Mouse (Mus musculus) kidney, embryonic 16.5 days (tissue): ENCODE data around the gene Cerkl. TPM values are rescaled to one million over a fixed set of nuclear protein-coding genes. Genes with fewer than 3 reads are reported as not detected.

ENCODE experiments used
- ATAC-seq: fragments of 200-750 bp; cut with Nextera tagmentation; 2 replicates; pipeline ENCODE4 v1.8.0; 2017; ENCODE audit warnings: moderate TSS enrichment; ENCODE audit not compliant: low FRiP score, low TSS enrichment
- H3K27ac ChIP-seq: fragments of 300-500 bp; sonication (generic); 2 replicates; pipeline ENCODE4 v1.5.1; 2014; ENCODE audit warnings: low read length
- H3K27me3 ChIP-seq: fragments of 300-500 bp; sonication (generic); 2 replicates; pipeline ENCODE4 v1.6.1; 2014; ENCODE audit warnings: low read length, control low read depth, mixed read lengths; ENCODE audit not compliant: insufficient read depth
- H3K36me3 ChIP-seq: fragments of 300-500 bp; sonication (generic); 2 replicates; pipeline ENCODE4 v1.6.1; 2014; ENCODE audit warnings: low read length, control low read depth, mixed read lengths; ENCODE audit not compliant: insufficient read depth
- H3K4me1 ChIP-seq: fragments of 300-500 bp; sonication (generic); 2 replicates; pipeline ENCODE4 v1.6.1; 2014; ENCODE audit warnings: low read length, control low read depth, mixed read lengths; ENCODE audit not compliant: insufficient read depth
- H3K4me2 ChIP-seq: fragments of 300-500 bp; sonication (generic); replicated peaks from 2 replicates; pipeline ENCODE4 v1.6.1; 2014; ENCODE audit warnings: low read depth, low read length
- H3K4me3 ChIP-seq: fragments of 300-500 bp; sonication (generic); 2 replicates; pipeline ENCODE4 v1.5.1; 2014; ENCODE audit warnings: mild to moderate bottlenecking, low read length
- H3K9ac ChIP-seq: fragments of 300-500 bp; sonication (generic); replicated peaks from 2 replicates; pipeline ENCODE4 v1.6.1; 2014; ENCODE audit warnings: low read length
- H3K9me3 ChIP-seq: fragments of 300-500 bp; sonication (generic); 2 replicates; pipeline ENCODE4 v1.6.1; 2016; ENCODE audit warnings: low read length, control low read depth
- WGBS: fragments of 180-500 bp; shearing (Covaris S2); extraction: QIAGEN DNeasy Blood & Tissue Kit; methylation state at CpG from one replicate; pipeline ENCODE4 v1.1.7; 2014; 5-methylcytosine and 5-hydroxymethylcytosine counted together
- polyA plus RNA-seq: library from polyadenylated mRNA; unstranded; fragments of >200 nt; fragmentation: Nextera tagmentation; extraction: Ambion mirVana; gene quantifications from 2 replicates; pipeline ENCODE4 v1.2.1, GENCODE M21; 2015

The Cerkl gene
- polyA plus RNA-seq, 1 experiment from 2014 or later: 1.8 TPM

- Histone ChIP-seq H3K9me3 (no peaks in the 10 kb centered on the region), H3K27ac (peak overlapping the region; percentile 94), H3K4me3 (no peak overlapping the region), H3K27me3 (no peaks in the 10 kb centered on the region), H3K4me1 (no peaks in the 10 kb centered on the region), H3K36me3 (no peaks in the 10 kb centered on the region), H3K4me2 (peak overlapping the region; percentile 42), H3K9ac (peak overlapping the region; percentile 51; the same call in 1 of the 2 replicates)
- ATAC-seq: peak; percentile 93
- 31% methylated on average over 12 of the region's 12 CpGs for WGBS
Measured at GRCm38 (mm10) chr2:79379087-79380041, 77.2 kb downstream of the Cerkl start.

GRCm38 (mm10) chr2:79378346-79379086 is 78.1 kb downstream of the Cerkl start:
- ATAC-seq: peak; percentile 66; the same call in 1 of the 2 replicates
- 62% methylated on average over 8 of the region's 8 CpGs for WGBS
- Histone ChIP-seq H3K36me3 (no peaks in the 10 kb centered on the region), H3K4me3 (no peak overlapping the region), H3K4me2 (peak overlapping the region; percentile 42), H3K9me3 (no peaks in the 10 kb centered on the region), H3K27ac (peak overlapping the region; percentile 94), H3K27me3 (no peaks in the 10 kb centered on the region), H3K9ac (no peak overlapping the region), H3K4me1 (no peaks in the 10 kb centered on the region)

DNA sequence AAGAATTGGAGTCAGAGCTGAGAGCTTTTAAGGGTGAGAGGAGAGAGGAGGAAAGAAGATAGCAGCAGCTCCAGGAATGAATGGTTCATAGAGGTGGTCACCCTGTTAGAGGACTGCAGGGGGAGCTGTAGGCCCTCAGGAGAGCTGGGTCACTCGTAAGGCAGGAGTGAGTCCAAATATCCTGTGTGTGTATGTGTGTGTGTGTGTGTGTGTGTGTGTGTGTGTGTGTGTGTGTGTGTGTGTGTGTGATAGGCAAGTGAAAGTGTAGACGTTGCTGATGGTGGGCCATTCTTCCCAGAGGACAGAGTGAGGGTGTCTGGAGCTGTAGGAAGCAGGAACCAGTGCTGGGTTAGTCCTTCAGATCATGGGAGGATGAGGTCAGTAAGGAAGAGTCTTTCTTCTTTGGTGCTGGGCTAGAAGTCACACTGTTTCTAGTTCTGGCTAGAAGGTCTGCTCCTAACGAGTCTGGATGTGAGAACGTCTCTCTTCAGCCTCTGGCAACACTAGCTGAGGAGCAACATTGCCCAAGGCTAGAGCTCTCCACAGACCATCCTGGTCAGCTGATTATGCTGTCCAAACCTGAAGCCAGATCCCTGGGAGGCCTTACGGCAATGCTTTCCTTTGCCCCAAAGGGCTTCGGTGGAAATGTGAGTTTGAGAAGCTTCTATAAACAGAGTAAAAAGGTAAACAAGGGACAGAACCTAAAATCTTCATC is 83.9 kb downstream of the Cerkl start:
- Histone ChIP-seq H3K27ac (no peak overlapping the region), H3K9ac (no peak overlapping the region), H3K36me3 (no peaks in the 10 kb centered on the region), H3K4me2 (no peak overlapping the region), H3K27me3 (no peaks in the 10 kb centered on the region), H3K9me3 (no peaks in the 10 kb centered on the region), H3K4me1 (0 out of 2 replicates have a peak, but pooled peaks cover 4% of the 10 kb centered on the region), H3K4me3 (no peak overlapping the region)
- peak; percentile 74 for ATAC-seq
- 44% methylated on average over 6 of the region's 6 CpGs for WGBS

- H3K4me1 ChIP-seq: 0 out of 2 replicates have a peak, but pooled peaks cover 4% of the 10 kb centered on the region
- WGBS: 73% methylated on average over 2 of the region's 2 CpGs
Measured at GRCm38 (mm10) chr2:79372154-79372467, 84.5 kb downstream of the Cerkl start.

DNA sequence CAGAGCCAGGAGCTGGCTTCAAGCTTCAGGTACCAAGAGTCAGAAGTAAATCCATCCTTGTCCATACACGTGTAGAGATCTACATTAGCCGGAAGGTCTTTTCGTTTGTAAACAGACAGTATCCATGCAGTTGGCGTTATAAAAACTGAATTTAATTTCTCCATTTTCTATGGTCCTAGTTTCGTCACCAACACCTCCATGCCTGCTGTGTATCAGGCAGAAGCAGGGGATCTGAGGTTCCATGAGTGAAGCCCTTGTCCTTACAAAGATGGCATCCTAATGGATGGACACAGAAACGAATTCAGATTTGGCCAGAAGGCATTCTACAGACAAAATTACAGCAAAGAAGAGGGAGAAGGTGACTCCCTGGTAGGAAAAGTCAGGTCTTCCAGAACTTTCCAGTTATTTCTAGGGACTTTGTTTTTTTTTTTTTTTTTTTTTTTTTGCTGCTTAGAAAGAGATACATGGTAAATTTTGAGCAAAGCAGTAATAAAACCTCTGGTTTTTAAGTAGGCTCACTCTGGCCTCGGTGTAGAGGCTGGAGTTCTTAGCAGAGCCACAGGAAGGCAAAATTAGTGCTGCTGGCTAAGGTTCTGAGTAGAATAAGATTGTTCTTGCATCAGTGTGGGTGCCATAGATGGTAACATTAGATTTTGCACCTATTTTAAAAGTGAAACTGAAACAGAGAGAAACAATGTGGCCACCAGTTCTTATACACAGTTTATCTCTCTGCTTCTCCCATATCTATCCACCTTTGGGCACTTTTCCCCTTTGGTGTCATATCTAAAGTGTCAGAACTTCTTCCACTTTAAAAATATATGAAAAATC is 85.0 kb downstream of the Cerkl start:
- H3K27me3 ChIP-seq: no peaks in the 10 kb centered on the region
- H3K36me3 ChIP-seq: no peaks in the 10 kb centered on the region
- no peak overlapping the region for H3K9ac ChIP-seq
- H3K27ac ChIP-seq: no peak overlapping the region
- no peak overlapping the region for H3K4me3 ChIP-seq
- no peaks in the 10 kb centered on the region for H3K9me3 ChIP-seq
- no peak overlapping the region for H3K4me2 ChIP-seq
- no peak for ATAC-seq
- 90% methylated on average over 7 of the region's 7 CpGs for WGBS
- H3K4me1 ChIP-seq: 0 out of 2 replicates have a peak, but pooled peaks cover 4% of the 10 kb centered on the region

More at GRCm38 (mm10) chr2:79372154-79372467, 84.5 kb downstream of the Cerkl start:
- H3K27ac ChIP-seq: no peak overlapping the region
- H3K4me2 ChIP-seq: no peak overlapping the region
- no peaks in the 10 kb centered on the region for H3K36me3 ChIP-seq
- H3K27me3 ChIP-seq: no peaks in the 10 kb centered on the region
- H3K9ac ChIP-seq: no peak overlapping the region
- no peak for ATAC-seq
- H3K9me3 ChIP-seq: no peaks in the 10 kb centered on the region
- no peak overlapping the region for H3K4me3 ChIP-seq

GRCm38 (mm10) chr2:79370711-79371312 is 85.8 kb downstream of the Cerkl start:
- H3K4me3 ChIP-seq: no peak overlapping the region
- 0 out of 2 replicates have a peak, but pooled peaks cover 4% of the 10 kb centered on the region for H3K4me1 ChIP-seq
- no peaks in the 10 kb centered on the region for H3K27me3 ChIP-seq
- 78% methylated on average over 9 of the region's 9 CpGs for WGBS
- no peak for ATAC-seq
- H3K9me3 ChIP-seq: no peaks in the 10 kb centered on the region
- no peak overlapping the region for H3K4me2 ChIP-seq
- no peak overlapping the region for H3K27ac ChIP-seq
- no peaks in the 10 kb centered on the region for H3K36me3 ChIP-seq
- H3K9ac ChIP-seq: no peak overlapping the region

GRCm38 (mm10) chr2:79369905-79370304 is 86.7 kb downstream of the Cerkl start:
- no peak overlapping the region for H3K27ac ChIP-seq
- ATAC-seq: 0 out of 2 replicates have a peak, but pooled peaks have one; percentile 42
- no peak overlapping the region for H3K9ac ChIP-seq
- no peaks in the 10 kb centered on the region for H3K27me3 ChIP-seq
- H3K4me1 ChIP-seq: 0 out of 2 replicates have a peak, but pooled peaks cover 4% of the 10 kb centered on the region
- no peak overlapping the region for H3K4me2 ChIP-seq
- 79% methylated on average over 4 of the region's 4 CpGs for WGBS
- no peaks in the 10 kb centered on the region for H3K36me3 ChIP-seq
- no peaks in the 10 kb centered on the region for H3K9me3 ChIP-seq
- H3K4me3 ChIP-seq: no peak overlapping the region

GRCm38 (mm10) chr2:79369061-79369524 is 87.5 kb downstream of the Cerkl start:
- 56% methylated on average over 7 of the region's 7 CpGs for WGBS
- no peak overlapping the region for H3K4me3 ChIP-seq
- H3K4me1 ChIP-seq: 0 out of 2 replicates have a peak, but pooled peaks cover 4% of the 10 kb centered on the region
- ATAC-seq: 0 out of 2 replicates have a peak, but pooled peaks have one; percentile 27
- no peaks in the 10 kb centered on the region for H3K9me3 ChIP-seq
- no peaks in the 10 kb centered on the region for H3K36me3 ChIP-seq
- no peak overlapping the region for H3K4me2 ChIP-seq
- no peak overlapping the region for H3K9ac ChIP-seq
- no peaks in the 10 kb centered on the region for H3K27me3 ChIP-seq
- H3K27ac ChIP-seq: no peak overlapping the region
